Mouse (Mus musculus): ENCODE measurements at regions not wholly inside any gene's neighbourhood (a gene's known extent, or its start where the extent isn't known, plus 50 kb on each side); places are given as distances from the start of the nearest gene placed in this dataset.

DNA sequence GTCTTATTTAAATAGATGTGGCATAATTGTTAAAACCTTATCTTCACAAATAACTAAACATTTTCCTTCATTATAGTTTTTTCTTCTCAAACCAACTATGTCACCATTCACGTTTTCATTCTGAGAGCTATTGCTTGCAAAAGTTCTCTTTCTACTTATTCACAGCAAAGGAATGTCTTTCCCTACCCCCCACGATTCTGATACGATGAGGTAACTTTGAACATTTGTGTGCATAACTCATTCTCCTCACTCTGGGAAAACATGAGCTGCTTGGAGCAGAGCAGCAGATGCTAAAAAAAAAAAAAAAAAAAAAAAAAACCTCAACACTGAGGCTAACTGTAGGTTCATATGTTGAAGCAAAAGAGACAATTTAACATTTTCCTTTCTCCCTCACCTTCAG lies 547.6 kb upstream of the Cited2 start:
- no peaks in the 10 kb centered on the region for H3K27me3 ChIP-seq (ENCODE audit: control insufficient read depth, insufficient read depth, low read length)
- H3K36me3 ChIP-seq (ENCODE audit: control insufficient read depth, insufficient read depth, low read length) = no peaks in the 10 kb centered on the region
- no peak for TF ChIP-seq POLR2A (IDR thresholded peaks at IDR 0.05; ENCODE audit: low read depth, low read length)
- TF ChIP-seq CTCF (IDR thresholded peaks at IDR 0.05; ENCODE audit: extremely low read depth, insufficient read depth, insufficient read length, insufficient replicate concordance) = no peak
- no peak overlapping the region for H3K27ac ChIP-seq (ENCODE audit: insufficient read depth, low read length)
- no peak for DNase-seq (ENCODE audit: low read depth in 1 of 2, low spot score in 2 of 2)
- 84% methylated on average over 3 of the region's 3 CpGs for WGBS
- H3K4me1 ChIP-seq (ENCODE audit: control insufficient read depth, insufficient read depth, insufficient read length) = no peaks in the 10 kb centered on the region
- H3K4me3 ChIP-seq (ENCODE audit: extremely low read depth, insufficient read depth, insufficient read length) = no peak overlapping the region

DNA sequence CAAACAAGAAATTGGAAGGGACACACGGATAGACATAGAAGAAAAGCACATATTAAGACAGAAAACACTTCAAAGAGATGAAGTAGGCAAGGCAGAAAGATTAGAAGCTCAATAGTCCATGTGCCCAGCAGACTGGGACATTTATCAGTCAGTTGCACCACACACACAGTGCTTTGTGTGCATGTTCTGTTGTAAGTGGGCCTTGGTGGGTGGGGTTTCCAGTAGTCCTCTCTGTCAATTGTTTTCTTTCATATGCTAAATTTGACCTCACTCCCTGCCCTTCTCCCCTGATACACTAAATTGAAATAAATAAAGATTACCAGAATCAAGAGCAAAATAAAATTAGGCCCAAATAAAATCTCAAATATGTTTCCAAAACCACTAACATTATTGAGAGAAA lies 546.0 kb upstream of the Cited2 start:
- H3K27ac ChIP-seq (ENCODE audit: insufficient read depth, low read length) = no peak overlapping the region

DNA sequence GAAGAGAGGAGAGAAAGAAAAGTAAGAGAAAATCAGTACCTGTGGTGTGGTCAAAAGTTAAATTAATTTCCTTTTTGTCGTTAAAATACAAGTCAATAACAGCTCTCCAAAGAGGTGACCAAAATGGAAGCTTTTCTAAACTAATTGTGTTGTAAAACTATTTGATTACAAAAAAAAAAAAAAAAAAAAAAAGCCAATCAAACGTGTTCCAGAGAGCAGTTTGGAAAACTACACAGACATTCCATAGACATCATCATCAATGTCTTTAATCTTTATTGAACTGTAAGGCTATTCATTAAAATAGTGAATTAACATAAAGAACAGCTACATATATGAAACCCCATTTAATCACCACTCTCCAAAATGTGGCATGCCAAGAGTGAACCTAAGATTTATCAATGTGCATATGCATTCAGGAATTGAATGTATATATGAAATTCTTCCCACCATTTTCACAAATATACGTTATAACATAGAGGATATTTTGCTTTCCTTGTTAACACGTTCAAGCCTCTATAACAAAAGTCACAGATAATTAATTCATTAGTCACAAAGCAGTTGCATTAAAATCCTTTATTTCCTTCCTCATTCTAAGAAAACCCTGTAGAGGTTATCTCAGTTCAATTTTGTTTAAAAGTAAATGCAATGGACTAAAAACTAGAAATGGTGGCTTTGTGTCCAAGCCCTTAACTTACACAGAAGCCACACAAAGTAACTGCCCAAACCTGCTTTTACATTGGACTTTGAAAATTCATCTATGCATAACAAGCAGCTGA lies 545.3 kb upstream of the Cited2 start:
- no peak for DNase-seq (ENCODE audit: low read depth in 1 of 2, low spot score in 2 of 2)
- Histone ChIP-seq H3K27me3 (ENCODE audit: control insufficient read depth, insufficient read depth, low read length) (no peaks in the 10 kb centered on the region), H3K27ac (ENCODE audit: insufficient read depth, low read length) (no peak overlapping the region), H3K4me1 (ENCODE audit: control insufficient read depth, insufficient read depth, insufficient read length) (no peaks in the 10 kb centered on the region), H3K4me3 (ENCODE audit: extremely low read depth, insufficient read depth, insufficient read length) (no peak overlapping the region), H3K36me3 (ENCODE audit: control insufficient read depth, insufficient read depth, low read length) (no peaks in the 10 kb centered on the region)
- TF ChIP-seq CTCF (IDR thresholded peaks at IDR 0.05; ENCODE audit: extremely low read depth, insufficient read depth, insufficient read length, insufficient replicate concordance) = no peak
- TF ChIP-seq POLR2A (IDR thresholded peaks at IDR 0.05; ENCODE audit: low read depth, low read length) = no peak
- WGBS = 66% methylated on average over 4 of the region's 4 CpGs

More for the DNA sequence above, 546.0 kb upstream of the Cited2 start:
- WGBS = 91% methylated on average over 1 of the region's 1 CpGs
- Histone ChIP-seq H3K4me1 (ENCODE audit: control insufficient read depth, insufficient read depth, insufficient read length) (no peaks in the 10 kb centered on the region), H3K4me3 (ENCODE audit: extremely low read depth, insufficient read depth, insufficient read length) (no peak overlapping the region), H3K36me3 (ENCODE audit: control insufficient read depth, insufficient read depth, low read length) (no peaks in the 10 kb centered on the region), H3K27me3 (ENCODE audit: control insufficient read depth, insufficient read depth, low read length) (no peaks in the 10 kb centered on the region)
- DNase-seq (ENCODE audit: low read depth in 1 of 2, low spot score in 2 of 2) = no peak
- TF ChIP-seq POLR2A (IDR thresholded peaks at IDR 0.05; ENCODE audit: low read depth, low read length) (no peak), CTCF (IDR thresholded peaks at IDR 0.05; ENCODE audit: extremely low read depth, insufficient read depth, insufficient read length, insufficient replicate concordance) (no peak)

DNA sequence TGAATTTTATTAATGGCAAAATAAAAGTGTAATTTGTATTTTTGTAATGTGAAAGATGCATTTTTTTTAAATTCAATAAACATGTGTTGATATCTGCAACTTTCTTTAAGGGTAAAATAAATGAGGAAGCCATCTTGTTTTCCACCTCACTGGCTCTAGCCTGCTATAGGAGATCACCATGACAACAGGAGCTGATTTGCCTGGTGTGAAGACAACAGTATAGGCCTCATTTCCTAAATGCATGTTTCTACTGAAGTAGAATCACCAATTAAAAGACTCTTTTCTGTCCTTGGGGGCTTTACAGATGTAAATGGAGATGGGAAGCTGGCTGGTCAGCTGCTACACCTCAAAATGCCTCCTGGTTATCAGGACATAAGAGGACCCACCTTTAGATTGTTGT lies 544.4 kb upstream of the Cited2 start:
- Histone ChIP-seq H3K4me3 (ENCODE audit: extremely low read depth, insufficient read depth, insufficient read length) (no peak overlapping the region), H3K27ac (ENCODE audit: insufficient read depth, low read length) (no peak overlapping the region), H3K36me3 (ENCODE audit: control insufficient read depth, insufficient read depth, low read length) (no peaks in the 10 kb centered on the region), H3K4me1 (ENCODE audit: control insufficient read depth, insufficient read depth, insufficient read length) (no peaks in the 10 kb centered on the region), H3K27me3 (ENCODE audit: control insufficient read depth, insufficient read depth, low read length) (no peaks in the 10 kb centered on the region)
- no peak for DNase-seq (ENCODE audit: low read depth in 1 of 2, low spot score in 2 of 2)
- no peak for TF ChIP-seq CTCF (IDR thresholded peaks at IDR 0.05; ENCODE audit: extremely low read depth, insufficient read depth, insufficient read length, insufficient replicate concordance)
- TF ChIP-seq POLR2A (IDR thresholded peaks at IDR 0.05; ENCODE audit: low read depth, low read length) = no peak

DNA sequence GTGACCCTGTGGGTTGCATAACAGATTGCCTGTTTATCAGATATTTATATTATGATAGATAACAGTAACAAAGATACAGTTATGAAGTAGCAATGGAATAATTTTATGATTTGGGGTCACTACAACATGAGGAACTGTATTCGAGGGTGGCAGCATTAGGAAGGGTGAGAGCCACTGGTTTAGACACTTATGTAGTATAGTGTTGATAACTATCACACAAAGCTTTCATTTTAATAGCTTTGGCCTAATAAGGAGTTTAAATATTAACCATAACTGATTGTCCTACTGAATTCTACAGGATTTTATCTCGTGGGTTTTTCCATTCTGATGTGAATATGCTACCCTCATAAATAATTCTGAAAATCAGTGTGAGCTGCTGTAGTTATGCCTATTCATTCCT lies 538.6 kb upstream of the Cited2 start:
- Histone ChIP-seq H3K4me1 (ENCODE audit: control insufficient read depth, insufficient read depth, insufficient read length) (no peaks in the 10 kb centered on the region), H3K4me3 (ENCODE audit: extremely low read depth, insufficient read depth, insufficient read length) (no peak overlapping the region), H3K27me3 (ENCODE audit: control insufficient read depth, insufficient read depth, low read length) (no peaks in the 10 kb centered on the region), H3K27ac (ENCODE audit: insufficient read depth, low read length) (no peak overlapping the region), H3K36me3 (ENCODE audit: control insufficient read depth, insufficient read depth, low read length) (no peaks in the 10 kb centered on the region)
- no peak for DNase-seq (ENCODE audit: low read depth in 1 of 2, low spot score in 2 of 2)
- TF ChIP-seq CTCF (IDR thresholded peaks at IDR 0.05; ENCODE audit: extremely low read depth, insufficient read depth, insufficient read length, insufficient replicate concordance) (no peak), POLR2A (IDR thresholded peaks at IDR 0.05; ENCODE audit: low read depth, low read length) (no peak)
- 74% methylated on average over 2 of the region's 2 CpGs for WGBS

DNA sequence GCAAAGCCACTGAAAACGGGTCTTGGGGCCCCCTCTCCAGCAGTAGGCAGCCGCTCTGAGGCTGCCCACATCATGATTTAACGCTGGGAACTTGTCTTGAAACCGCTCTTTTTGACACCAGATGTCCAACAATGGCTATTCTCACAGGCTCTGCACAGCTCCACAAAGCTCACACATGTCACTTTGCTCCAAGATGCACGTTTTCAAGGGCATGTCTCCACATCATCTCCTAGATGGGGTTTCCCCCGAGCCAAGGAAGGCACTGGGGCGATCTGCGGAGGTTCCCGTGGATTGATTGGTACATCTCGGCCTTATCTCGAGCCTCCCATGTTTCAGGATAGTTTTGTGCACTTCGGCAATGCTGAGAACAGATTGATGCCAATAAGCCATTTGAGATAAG lies 526.8 kb upstream of the Cited2 start:
- DNase-seq (ENCODE audit: low read depth in 1 of 2, low spot score in 2 of 2) = no peak
- Histone ChIP-seq H3K4me3 (ENCODE audit: extremely low read depth, insufficient read depth, insufficient read length) (no peak overlapping the region), H3K27me3 (ENCODE audit: control insufficient read depth, insufficient read depth, low read length) (no peaks in the 10 kb centered on the region), H3K27ac (ENCODE audit: insufficient read depth, low read length) (no peak overlapping the region), H3K36me3 (ENCODE audit: control insufficient read depth, insufficient read depth, low read length) (no peaks in the 10 kb centered on the region), H3K4me1 (ENCODE audit: control insufficient read depth, insufficient read depth, insufficient read length) (no peaks in the 10 kb centered on the region; the same call in 1 of the 2 replicates)
- WGBS = 86% methylated on average over 12 of the region's 12 CpGs
- no peak for TF ChIP-seq POLR2A (IDR thresholded peaks at IDR 0.05; ENCODE audit: low read depth, low read length)
- no peak for TF ChIP-seq CTCF (IDR thresholded peaks at IDR 0.05; ENCODE audit: extremely low read depth, insufficient read depth, insufficient read length, insufficient replicate concordance)

DNA sequence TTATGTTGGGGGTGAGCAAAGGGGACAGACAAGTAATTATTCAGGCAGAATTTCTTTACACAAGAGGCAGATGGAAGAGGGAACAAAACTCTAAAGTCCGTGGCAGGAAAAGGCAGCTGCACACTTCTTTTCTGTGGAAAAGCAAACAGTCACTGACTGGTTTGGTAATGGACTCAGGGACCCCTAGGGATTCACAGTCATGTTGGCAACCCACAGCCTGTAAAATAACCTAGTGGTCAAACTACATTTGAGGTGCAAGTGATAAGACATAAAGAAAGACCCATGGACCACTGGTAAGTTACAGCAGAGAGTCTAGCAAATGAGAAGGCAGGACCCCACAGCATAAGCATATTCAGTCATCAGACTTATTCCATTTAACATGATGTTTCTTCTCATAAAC lies 526.4 kb upstream of the Cited2 start:
- TF ChIP-seq POLR2A (IDR thresholded peaks at IDR 0.05; ENCODE audit: low read depth, low read length) = no peak
- TF ChIP-seq CTCF (IDR thresholded peaks at IDR 0.05; ENCODE audit: extremely low read depth, insufficient read depth, insufficient read length, insufficient replicate concordance) = no peak
- no peak overlapping the region for H3K27ac ChIP-seq (ENCODE audit: insufficient read depth, low read length)
- peaks cover 4% of the 10 kb centered on the region; the same call in 1 of the 2 replicates for H3K4me1 ChIP-seq (ENCODE audit: control insufficient read depth, insufficient read depth, insufficient read length)
- 84% methylated on average over 1 of the region's 1 CpGs for WGBS
- no peak for DNase-seq (ENCODE audit: low read depth in 1 of 2, low spot score in 2 of 2)
- no peak overlapping the region for H3K4me3 ChIP-seq (ENCODE audit: extremely low read depth, insufficient read depth, insufficient read length)
- H3K36me3 ChIP-seq (ENCODE audit: control insufficient read depth, insufficient read depth, low read length) = no peaks in the 10 kb centered on the region
- no peaks in the 10 kb centered on the region for H3K27me3 ChIP-seq (ENCODE audit: control insufficient read depth, insufficient read depth, low read length)

Data from spleen, adult 2 months (tissue).